Mouse (Mus musculus): ENCODE data around the gene Gm45808. TPM values are rescaled to one million over a fixed set of nuclear protein-coding genes. Genes with fewer than 3 reads are reported as not detected.

The Gm45808 gene
- polyA plus RNA-seq, 1 experiment from 2014 or later = not detected

DNA sequence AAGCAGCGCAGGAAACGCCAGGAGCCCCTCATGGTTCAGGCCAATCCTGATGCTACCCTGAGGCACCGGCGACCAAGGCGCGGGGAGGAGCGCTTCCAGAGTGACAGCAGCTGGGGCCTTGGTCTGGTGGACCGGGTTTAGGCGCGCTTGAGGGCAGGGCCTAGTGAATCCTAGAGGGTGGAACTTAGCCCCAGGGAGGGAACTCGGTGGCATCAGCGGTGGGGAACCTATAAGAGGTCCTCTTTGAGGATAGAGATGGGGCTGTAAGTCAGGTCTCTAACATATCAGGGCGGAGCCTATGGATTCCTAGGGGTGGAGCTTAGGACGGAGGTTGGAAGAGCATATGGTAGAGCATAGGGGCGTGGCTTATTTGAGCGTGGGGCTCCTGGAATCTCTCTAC lies 28.8 kb upstream of the Gm45808 start:
- no peaks in the 10 kb centered on the region for H3K9me3 ChIP-seq (ENCODE audit: control insufficient read depth, low read length)
- no peak overlapping the region for H3K4me3 ChIP-seq (ENCODE audit: low read depth, low read length)
- no peaks in the 10 kb centered on the region for H3K36me3 ChIP-seq (ENCODE audit: control insufficient read depth, insufficient read depth, low read length)
- DNase-seq (ENCODE audit: low spot score) (no peak), ATAC-seq (ENCODE audit: insufficient read depth, low FRiP score, low TSS enrichment) (no peak)
- H3K27ac ChIP-seq (ENCODE audit: low read depth, low read length) = no peak overlapping the region
- H3K9ac ChIP-seq (ENCODE audit: low read length) = no peak overlapping the region
- 0 out of 2 replicates have a peak overlapping the region, but pooled peaks have one; percentile 7 for H3K4me2 ChIP-seq (ENCODE audit: low read depth)
- no peaks in the 10 kb centered on the region for H3K4me1 ChIP-seq (ENCODE audit: control insufficient read depth, insufficient read depth, low read length)
- 26% methylated on average over 16 of the region's 16 CpGs for WGBS
- no peaks in the 10 kb centered on the region for H3K27me3 ChIP-seq (ENCODE audit: control insufficient read depth, insufficient read depth, low read length)

DNA sequence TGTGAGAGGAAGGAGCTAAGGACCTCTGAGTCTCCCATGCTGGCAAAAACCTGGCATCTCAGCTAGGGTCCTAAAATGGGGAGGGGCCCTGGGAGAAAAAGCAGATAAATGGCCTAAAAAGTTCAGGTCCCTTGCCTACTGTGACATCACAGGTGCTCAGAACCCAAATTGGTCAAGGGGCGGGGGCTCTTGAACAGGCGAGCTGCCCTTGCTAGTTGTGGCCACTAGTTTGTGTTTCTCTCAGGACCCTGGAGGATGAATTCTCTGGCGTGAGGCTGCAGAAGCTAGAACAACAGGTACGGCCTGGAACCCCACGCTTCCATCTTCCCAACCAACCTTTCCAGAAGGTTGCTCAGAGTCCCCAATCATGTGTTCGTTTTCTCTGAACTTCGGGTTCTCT lies 27.8 kb upstream of the Gm45808 start:
- Histone ChIP-seq H3K4me2 (ENCODE audit: low read depth) (no peak overlapping the region), H3K27ac (ENCODE audit: low read depth, low read length) (no peak overlapping the region), H3K4me3 (ENCODE audit: low read depth, low read length) (no peak overlapping the region), H3K27me3 (ENCODE audit: control insufficient read depth, insufficient read depth, low read length) (no peaks in the 10 kb centered on the region), H3K36me3 (ENCODE audit: control insufficient read depth, insufficient read depth, low read length) (no peaks in the 10 kb centered on the region), H3K4me1 (ENCODE audit: control insufficient read depth, insufficient read depth, low read length) (peaks cover 3% of the 10 kb centered on the region; the same call in 1 of the 2 replicates), H3K9me3 (ENCODE audit: control insufficient read depth, low read length) (no peaks in the 10 kb centered on the region), H3K9ac (ENCODE audit: low read length) (no peak overlapping the region)
- ATAC-seq (ENCODE audit: insufficient read depth, low FRiP score, low TSS enrichment) = no peak
- DNase-seq (ENCODE audit: low spot score) = no peak
- WGBS = 82% methylated on average over 7 of the region's 7 CpGs

DNA sequence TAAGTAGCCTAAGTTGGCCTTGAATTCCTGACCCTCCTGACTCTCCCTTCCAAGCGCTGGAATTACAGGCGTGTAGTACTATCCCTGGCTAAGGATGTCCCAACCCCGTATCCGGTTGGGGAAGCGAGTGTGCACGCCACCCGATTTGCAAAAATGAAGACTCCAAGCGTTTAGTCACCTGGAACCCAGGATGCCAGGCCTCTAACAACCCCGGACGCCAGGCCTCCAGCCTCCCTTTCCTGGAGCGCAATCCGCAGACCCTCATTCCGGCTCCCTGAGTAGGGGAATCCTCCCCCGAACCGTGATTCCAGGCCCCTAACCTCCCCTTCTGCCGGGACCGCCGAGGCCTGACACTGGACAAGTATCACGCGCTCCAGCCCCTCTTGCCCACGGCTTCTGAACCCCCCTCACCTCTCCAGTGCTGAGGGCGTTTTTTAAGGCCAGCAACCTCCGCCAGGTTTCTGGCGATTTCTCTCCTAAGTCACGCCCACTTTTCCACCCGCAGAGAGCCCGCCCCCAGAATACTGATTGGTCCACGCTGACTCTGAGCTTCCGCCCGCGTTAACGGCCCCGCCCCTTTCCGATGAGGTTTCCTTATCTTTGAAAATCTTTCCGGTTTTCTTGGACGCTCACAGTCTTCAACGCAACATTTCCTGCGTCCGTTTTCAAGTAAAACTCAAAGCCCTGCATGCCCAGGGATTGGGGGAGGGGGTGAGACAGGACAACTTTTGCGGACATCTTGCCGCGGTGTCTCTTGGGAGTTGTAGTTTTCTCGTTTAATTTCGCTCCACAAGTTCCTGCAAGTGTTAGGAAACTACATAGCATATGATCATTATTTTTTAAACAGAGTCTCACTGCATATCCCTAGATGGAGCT lies 23.5 kb upstream of the Gm45808 start, which contains the start of gene Nucb1:
Nucb1 (minus strand) TSS at position 495 of the 876 bp plus-strand sequence.
- no peaks in the 10 kb centered on the region for H3K27me3 ChIP-seq (ENCODE audit: control insufficient read depth, insufficient read depth, low read length)
- no peaks in the 10 kb centered on the region for H3K9me3 ChIP-seq (ENCODE audit: control insufficient read depth, low read length)
- H3K36me3 ChIP-seq (ENCODE audit: control insufficient read depth, insufficient read depth, low read length) = no peaks in the 10 kb centered on the region
- peak within 1 kb of the TSS; percentile 52 for H3K4me3 ChIP-seq (ENCODE audit: low read depth, low read length)
- peak within 1 kb of the TSS; percentile 55 for H3K4me2 ChIP-seq (ENCODE audit: low read depth)
- DNase-seq (ENCODE audit: low spot score) (peak; percentile 94), ATAC-seq (ENCODE audit: insufficient read depth, low FRiP score, low TSS enrichment) (peak; percentile 81)
- under 1% methylated on average over 44 of the region's 44 CpGs for WGBS
- peak within 1 kb of the TSS; percentile 53 for H3K9ac ChIP-seq (ENCODE audit: low read length)
- peak within 1 kb of the TSS; percentile 78 for H3K27ac ChIP-seq (ENCODE audit: low read depth, low read length)
- H3K4me1 ChIP-seq (ENCODE audit: control insufficient read depth, insufficient read depth, low read length) = peaks cover 6% of the 10 kb centered on the region; the same call in 1 of the 2 replicates

DNA sequence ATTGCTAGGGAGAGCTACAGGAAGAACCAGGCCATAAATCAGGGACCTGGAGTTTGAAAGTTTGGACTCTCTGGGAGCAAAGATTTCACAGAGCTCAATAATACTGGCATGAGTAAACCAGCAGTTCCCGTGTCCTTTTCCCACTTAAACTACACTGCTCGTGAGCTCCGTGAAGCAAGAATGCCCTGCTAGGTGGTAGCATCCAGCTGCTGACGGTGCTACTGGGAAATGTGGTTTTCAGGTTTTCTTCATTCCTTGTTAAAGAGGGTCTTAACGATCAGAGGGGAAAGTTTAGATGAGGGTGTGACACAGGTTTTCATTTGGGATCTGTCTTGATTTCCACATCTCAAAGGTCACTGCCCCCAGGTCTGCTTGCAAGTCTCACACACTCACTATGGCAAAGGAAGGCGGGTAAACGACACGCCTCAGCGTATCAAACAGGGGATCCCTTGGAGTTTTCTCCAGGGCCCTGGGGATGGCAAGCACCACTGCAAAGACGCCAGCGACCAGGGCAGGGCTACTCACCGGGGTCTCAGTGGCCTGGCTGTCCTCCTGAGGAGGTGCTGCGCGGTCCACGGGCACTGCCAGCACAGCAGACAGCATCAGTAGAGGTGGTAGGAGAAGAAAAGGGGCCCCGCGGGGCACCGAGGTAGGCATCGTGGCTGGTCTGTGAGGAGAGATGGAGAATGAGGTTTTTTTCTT lies 22.7 kb upstream of the Gm45808 start:
- peak overlapping the region; percentile 55 for H3K4me2 ChIP-seq (ENCODE audit: low read depth)
- H3K4me3 ChIP-seq (ENCODE audit: low read depth, low read length) = peak overlapping the region; percentile 52
- ATAC-seq (ENCODE audit: insufficient read depth, low FRiP score, low TSS enrichment) = no peak
- WGBS = 37% methylated on average over 19 of the region's 19 CpGs
- peak overlapping the region; percentile 53 for H3K9ac ChIP-seq (ENCODE audit: low read length)
- H3K4me1 ChIP-seq (ENCODE audit: control insufficient read depth, insufficient read depth, low read length) = peaks cover 6% of the 10 kb centered on the region; the same call in 1 of the 2 replicates
- no peaks in the 10 kb centered on the region for H3K27me3 ChIP-seq (ENCODE audit: control insufficient read depth, insufficient read depth, low read length)
- H3K36me3 ChIP-seq (ENCODE audit: control insufficient read depth, insufficient read depth, low read length) = no peaks in the 10 kb centered on the region
- no peak for DNase-seq (ENCODE audit: low spot score)
- no peak overlapping the region for H3K27ac ChIP-seq (ENCODE audit: low read depth, low read length)
- no peaks in the 10 kb centered on the region for H3K9me3 ChIP-seq (ENCODE audit: control insufficient read depth, low read length)

DNA sequence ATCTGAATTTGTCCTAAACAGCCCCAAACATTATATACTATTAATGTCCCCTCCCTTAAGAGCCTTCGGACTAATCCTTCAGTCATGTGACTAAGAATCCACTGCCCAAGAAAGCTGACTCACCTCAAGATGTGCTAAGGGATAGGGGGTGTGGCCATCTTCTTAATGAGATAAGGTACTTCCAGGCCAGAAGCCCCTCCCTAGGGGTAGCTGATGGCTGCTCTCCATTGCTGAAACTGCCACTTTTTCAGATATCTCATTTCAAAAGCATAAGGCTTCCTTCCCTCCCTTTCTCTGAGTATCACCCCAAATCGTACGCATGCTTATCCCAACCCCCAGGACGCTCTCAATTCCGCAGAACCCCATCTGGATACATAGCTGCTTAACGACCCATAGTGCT lies 21.9 kb upstream of the Gm45808 start:
- ATAC-seq (ENCODE audit: insufficient read depth, low FRiP score, low TSS enrichment) (no peak), DNase-seq (ENCODE audit: low spot score) (no peak)
- H3K9ac ChIP-seq (ENCODE audit: low read length) = no peak overlapping the region
- H3K9me3 ChIP-seq (ENCODE audit: control insufficient read depth, low read length) = no peaks in the 10 kb centered on the region
- H3K4me1 ChIP-seq (ENCODE audit: control insufficient read depth, insufficient read depth, low read length) = peaks cover 6% of the 10 kb centered on the region; the same call in 1 of the 2 replicates
- H3K4me3 ChIP-seq (ENCODE audit: low read depth, low read length) = no peak overlapping the region
- 94% methylated on average over 6 of the region's 6 CpGs for WGBS
- no peak overlapping the region for H3K27ac ChIP-seq (ENCODE audit: low read depth, low read length)
- no peaks in the 10 kb centered on the region for H3K27me3 ChIP-seq (ENCODE audit: control insufficient read depth, insufficient read depth, low read length)
- H3K4me2 ChIP-seq (ENCODE audit: low read depth) = no peak overlapping the region
- H3K36me3 ChIP-seq (ENCODE audit: control insufficient read depth, insufficient read depth, low read length) = no peaks in the 10 kb centered on the region

DNA sequence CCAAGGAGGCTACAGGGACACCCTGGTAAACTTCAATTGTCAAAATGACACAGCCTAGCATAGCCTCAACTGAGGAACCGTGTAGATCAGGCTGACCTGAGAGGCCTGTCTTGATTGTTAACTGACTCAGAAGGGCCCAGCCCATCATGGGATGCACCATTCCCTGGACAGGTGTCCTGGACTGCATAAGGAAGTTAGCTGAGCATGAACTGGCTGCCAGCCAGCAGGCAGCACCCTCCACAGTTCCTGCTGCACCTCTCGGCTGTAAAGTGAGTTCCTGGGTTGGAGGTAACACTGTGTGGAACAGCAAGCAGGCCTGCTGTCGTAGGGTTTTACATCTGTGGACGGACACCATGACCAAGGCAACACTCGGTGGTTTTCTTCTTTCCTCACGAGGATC lies 21.0 kb upstream of the Gm45808 start:
- H3K36me3 ChIP-seq (ENCODE audit: control insufficient read depth, insufficient read depth, low read length) = no peaks in the 10 kb centered on the region
- H3K27me3 ChIP-seq (ENCODE audit: control insufficient read depth, insufficient read depth, low read length) = no peaks in the 10 kb centered on the region
- WGBS = 93% methylated on average over 6 of the region's 6 CpGs
- ATAC-seq (ENCODE audit: insufficient read depth, low FRiP score, low TSS enrichment) (no peak), DNase-seq (ENCODE audit: low spot score) (no peak)
- no peak overlapping the region for H3K27ac ChIP-seq (ENCODE audit: low read depth, low read length)
- H3K9ac ChIP-seq (ENCODE audit: low read length) = no peak overlapping the region
- no peaks in the 10 kb centered on the region for H3K9me3 ChIP-seq (ENCODE audit: control insufficient read depth, low read length)
- no peak overlapping the region for H3K4me3 ChIP-seq (ENCODE audit: low read depth, low read length)
- H3K4me2 ChIP-seq (ENCODE audit: low read depth) = no peak overlapping the region
- peaks cover 6% of the 10 kb centered on the region; the same call in 1 of the 2 replicates for H3K4me1 ChIP-seq (ENCODE audit: control insufficient read depth, insufficient read depth, low read length)

DNA sequence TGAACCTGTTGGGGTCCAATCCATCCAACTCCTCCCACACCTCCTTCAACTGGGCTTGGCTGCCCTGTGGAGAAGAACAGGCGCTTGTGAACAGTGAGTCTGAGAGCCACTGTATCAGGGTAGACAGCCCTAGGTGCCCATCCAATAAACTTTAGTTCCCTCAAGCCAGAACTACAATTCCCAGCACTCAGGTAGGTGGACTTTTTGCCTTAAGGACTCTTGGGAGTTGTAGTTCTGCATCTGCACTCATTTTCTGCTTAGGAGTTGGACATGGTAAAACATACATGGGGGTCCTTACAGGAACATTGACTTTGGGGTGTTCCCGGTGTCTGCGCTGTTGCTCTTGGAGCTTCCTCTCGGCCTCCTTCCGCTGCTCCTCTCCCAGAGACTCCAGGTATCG lies 11.8 kb upstream of the Gm45808 start:
- H3K9ac ChIP-seq (ENCODE audit: low read length) = no peak overlapping the region
- DNase-seq (ENCODE audit: low spot score) (no peak), ATAC-seq (ENCODE audit: insufficient read depth, low FRiP score, low TSS enrichment) (no peak)
- no peaks in the 10 kb centered on the region for H3K27me3 ChIP-seq (ENCODE audit: control insufficient read depth, insufficient read depth, low read length)
- 92% methylated on average over 6 of the region's 6 CpGs for WGBS
- H3K9me3 ChIP-seq (ENCODE audit: control insufficient read depth, low read length) = no peaks in the 10 kb centered on the region
- no peak overlapping the region for H3K27ac ChIP-seq (ENCODE audit: low read depth, low read length)
- no peaks in the 10 kb centered on the region for H3K4me1 ChIP-seq (ENCODE audit: control insufficient read depth, insufficient read depth, low read length)
- peaks cover 6% of the 10 kb centered on the region; the same call in 1 of the 2 replicates for H3K36me3 ChIP-seq (ENCODE audit: control insufficient read depth, insufficient read depth, low read length)
- no peak overlapping the region for H3K4me3 ChIP-seq (ENCODE audit: low read depth, low read length)
- H3K4me2 ChIP-seq (ENCODE audit: low read depth) = no peak overlapping the region

DNA sequence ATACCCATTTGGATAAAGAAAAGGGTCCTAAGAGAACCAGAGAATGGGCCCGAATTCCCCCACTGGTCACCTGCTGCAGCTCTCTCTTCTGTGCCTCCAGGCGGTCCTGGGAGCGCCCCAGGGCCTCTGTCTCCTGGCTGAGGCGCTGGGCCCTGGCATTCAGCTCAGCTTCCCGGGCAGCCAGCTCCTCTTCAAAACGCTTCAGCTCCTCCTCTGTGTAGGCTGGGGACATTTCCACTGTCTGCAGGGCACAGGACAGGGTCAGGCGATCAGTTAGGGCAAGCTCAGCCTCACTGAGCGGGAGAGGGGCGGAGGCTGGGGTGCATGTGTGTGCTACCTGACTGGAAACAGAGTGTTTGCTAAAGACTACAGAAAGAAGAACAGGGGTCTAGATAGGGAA lies 7.9 kb upstream of the Gm45808 start:
- 84% methylated on average over 9 of the region's 9 CpGs for WGBS

More for the DNA sequence above, 7.9 kb upstream of the Gm45808 start:
- H3K36me3 ChIP-seq (ENCODE audit: control insufficient read depth, insufficient read depth, low read length) = peaks cover 10% of the 10 kb centered on the region; the same call in 1 of the 2 replicates
- DNase-seq (ENCODE audit: low spot score) (no peak), ATAC-seq (ENCODE audit: insufficient read depth, low FRiP score, low TSS enrichment) (no peak)
- no peak overlapping the region for H3K9ac ChIP-seq (ENCODE audit: low read length)
- no peaks in the 10 kb centered on the region for H3K9me3 ChIP-seq (ENCODE audit: control insufficient read depth, low read length)
- no peaks in the 10 kb centered on the region for H3K4me1 ChIP-seq (ENCODE audit: control insufficient read depth, insufficient read depth, low read length)
- H3K4me3 ChIP-seq (ENCODE audit: low read depth, low read length) = no peak overlapping the region
- H3K27ac ChIP-seq (ENCODE audit: low read depth, low read length) = no peak overlapping the region
- H3K27me3 ChIP-seq (ENCODE audit: control insufficient read depth, insufficient read depth, low read length) = no peaks in the 10 kb centered on the region
- H3K4me2 ChIP-seq (ENCODE audit: low read depth) = no peak overlapping the region

All from neural tube, embryonic 11.5 days (tissue).